Mouse (Mus musculus) MEL (cell line): ENCODE data around the gene Gimap3. TPM values are rescaled to one million over a fixed set of nuclear protein-coding genes. Genes with fewer than 3 reads are reported as not detected.

Experiments used
- DNase-seq: peaks from one replicate; pipeline ENCODE4 v3.0.0; 2011; ENCODE audit warnings: low read depth, low spot score
- H3K27ac ChIP-seq: 2 replicates; pipeline ENCODE4 v1.5.1; 2012; ENCODE audit warnings: low read depth, mild to moderate bottlenecking, control low read depth, low read length, moderate library complexity; ENCODE audit not compliant: control insufficient read depth
- H3K27me3 ChIP-seq, 2 experiments: fragments of 150-350 bp in 1 of 2; sonication (generic) in 1 of 2; 2 replicates each; pipeline ENCODE4 v1.6.1; 2012; ENCODE audit warnings: low read length in 2 of 2, mild to moderate bottlenecking in 2 of 2, improper control_type of control experiment in 1 of 2, moderate library complexity in 1 of 2; ENCODE audit not compliant: insufficient read depth in 2 of 2, control insufficient read depth in 1 of 2
- H3K36me3 ChIP-seq, 2 experiments: 2 replicates each; pipeline ENCODE4 v1.6.1; 2012 to 2014; ENCODE audit warnings: low read length in 2 of 2, improper control_type of control experiment in 1 of 2, inconsistent platforms in 1 of 2, mild to moderate bottlenecking in 1 of 2; ENCODE audit not compliant: insufficient read depth in 2 of 2, control insufficient read depth in 1 of 2
- H3K4me1 ChIP-seq, 2 experiments: fragments of 150-350 bp in 1 of 2; sonication (generic) in 1 of 2; 2 replicates each; pipeline ENCODE4 v1.6.1; 2012; ENCODE audit warnings: low read length in 2 of 2, improper control_type of control experiment in 1 of 2, mild to moderate bottlenecking in 1 of 2; ENCODE audit not compliant: insufficient read depth in 2 of 2, control insufficient read depth in 1 of 2
- H3K4me3 ChIP-seq, 2 experiments: fragments of 150-350 bp in 1 of 2; sonication (generic) in 1 of 2; 2 replicates each; pipeline ENCODE4 v1.5.1; 2012; ENCODE audit warnings: low read depth in 2 of 2, low read length in 2 of 2, mild to moderate bottlenecking in 2 of 2, moderate library complexity in 2 of 2, control low read depth in 1 of 2, improper control_type of control experiment in 1 of 2; ENCODE audit not compliant: control insufficient read depth in 1 of 2, insufficient read depth in 1 of 2
- H3K79me2 ChIP-seq: 2 replicates; pipeline ENCODE4 v1.6.1; 2012; ENCODE audit warnings: mild to moderate bottlenecking, low read length, moderate library complexity; ENCODE audit not compliant: control insufficient read depth, poor library complexity, insufficient read depth
- H3K9ac ChIP-seq: 2 replicates; pipeline ENCODE4 v1.6.1; 2012; ENCODE audit warnings: low read depth, mild to moderate bottlenecking, control low read depth, low read length, moderate library complexity; ENCODE audit not compliant: control insufficient read depth, poor library complexity, severe bottlenecking
- H3K9me3 ChIP-seq: fragments of 150-350 bp; sonication (generic); replicated peaks from 2 replicates; pipeline ENCODE4 v1.6.1; 2012; ENCODE audit warnings: mild to moderate bottlenecking, low read length, improper control_type of control experiment, moderate library complexity; ENCODE audit not compliant: insufficient read depth
- BHLHE40 ChIP-seq: IDR thresholded peaks from 2 replicates; pipeline ENCODE4 v1.6.1; 2012; ENCODE audit warnings: low read depth, mild to moderate bottlenecking, inconsistent platforms, low read length, improper control_type of control experiment, borderline replicate concordance
- CHD1 ChIP-seq: IDR thresholded peaks from 2 replicates; pipeline ENCODE4 v1.6.1; 2012; ENCODE audit warnings: low read depth, mild to moderate bottlenecking, inconsistent platforms, low read length, improper control_type of control experiment
- CHD2 ChIP-seq: IDR thresholded peaks from 2 replicates; pipeline ENCODE4 v1.6.1; 2011; ENCODE audit warnings: low read length, improper control_type of control experiment
- CTCF ChIP-seq, 3 experiments: IDR thresholded peaks in 2 of 3; conservative IDR thresholded peaks in 1 of 3; 2 replicates each; pipeline ENCODE4 v1.5.1; 2011 to 2012; ENCODE audit warnings: low read length in 3 of 3, low read depth in 2 of 3, mild to moderate bottlenecking in 2 of 3, improper control_type of control experiment in 1 of 3, inconsistent platforms in 1 of 3, mixed read lengths in 1 of 3, moderate library complexity in 1 of 3; ENCODE audit not compliant: control insufficient read depth in 1 of 3, insufficient read depth in 1 of 3, poor library complexity in 1 of 3, severe bottlenecking in 1 of 3
- E2F4 ChIP-seq: IDR thresholded peaks from 2 replicates; pipeline ENCODE4 v1.6.1; 2011; ENCODE audit warnings: low read depth, low read length, improper control_type of control experiment, borderline replicate concordance
- EP300 ChIP-seq, 2 experiments: IDR thresholded peaks; 2 replicates each; pipeline ENCODE4 v1.6.1; 2011; ENCODE audit warnings: improper control_type of control experiment in 2 of 2, low read length in 2 of 2, low read depth in 1 of 2, mild to moderate bottlenecking in 1 of 2
- ETS1 ChIP-seq: IDR thresholded peaks from 2 replicates; pipeline ENCODE4 v1.6.1; 2012; ENCODE audit warnings: low read depth, mild to moderate bottlenecking, inconsistent platforms, low read length, improper control_type of control experiment, moderate library complexity
- GABPA ChIP-seq: IDR thresholded peaks from 2 replicates; pipeline ENCODE4 v1.6.1; 2012; ENCODE audit warnings: low read depth, mild to moderate bottlenecking, inconsistent platforms, low read length, improper control_type of control experiment, moderate library complexity
- GATA1 ChIP-seq: IDR thresholded peaks from 2 replicates; pipeline ENCODE4 v1.6.1; 2011; ENCODE audit warnings: low read depth, low read length, improper control_type of control experiment
- HCFC1 ChIP-seq: IDR thresholded peaks from 2 replicates; pipeline ENCODE4 v1.6.1; 2012; ENCODE audit warnings: low read depth, mild to moderate bottlenecking, inconsistent platforms, low read length, improper control_type of control experiment, moderate library complexity
- KAT2A ChIP-seq: conservative IDR thresholded peaks from 2 replicates; pipeline ENCODE4 v1.6.1; 2012; ENCODE audit warnings: low read depth, low read length, improper control_type of control experiment, inconsistent platforms
- MAFK ChIP-seq: IDR thresholded peaks from 2 replicates; pipeline ENCODE4 v1.6.1; 2011; ENCODE audit warnings: low read depth, mild to moderate bottlenecking, low read length, improper control_type of control experiment, borderline replicate concordance
- MAX ChIP-seq: IDR thresholded peaks from 2 replicates; pipeline ENCODE4 v1.6.1; 2011; ENCODE audit warnings: low read length, improper control_type of control experiment
- MYB ChIP-seq: IDR thresholded peaks from 2 replicates; pipeline ENCODE4 v1.6.1; 2011; ENCODE audit warnings: mild to moderate bottlenecking, low read depth, low read length, improper control_type of control experiment
- MYC ChIP-seq: IDR thresholded peaks from 2 replicates; pipeline ENCODE4 v1.6.1; 2011; ENCODE audit warnings: low read depth, mild to moderate bottlenecking, low read length, improper control_type of control experiment, moderate library complexity
- POLR2A ChIP-seq, 2 experiments: IDR thresholded peaks; 2 replicates each; pipeline ENCODE4 v1.6.1; 2011 to 2012; ENCODE audit warnings: low read length in 2 of 2, mild to moderate bottlenecking in 2 of 2, control low read depth in 1 of 2, improper control_type of control experiment in 1 of 2, low read depth in 1 of 2, moderate library complexity in 1 of 2; ENCODE audit not compliant: control insufficient read depth in 1 of 2, insufficient read depth in 1 of 2, poor library complexity in 1 of 2
- POLR2AphosphoS2 ChIP-seq: IDR thresholded peaks from 2 replicates; pipeline ENCODE4 v1.6.1; 2011; ENCODE audit warnings: low read length, improper control_type of control experiment
- POLR2AphosphoS5 ChIP-seq: IDR thresholded peaks from 2 replicates; pipeline ENCODE4 v1.6.1; 2012; ENCODE audit warnings: low read depth, borderline replicate concordance, mild to moderate bottlenecking, inconsistent platforms, low read length, moderate library complexity, mixed read lengths
- RAD21 ChIP-seq: IDR thresholded peaks from 2 replicates; pipeline ENCODE4 v1.6.1; 2011; ENCODE audit warnings: mild to moderate bottlenecking, low read depth, low read length, improper control_type of control experiment
- SIN3A ChIP-seq: IDR thresholded peaks from 2 replicates; pipeline ENCODE4 v1.6.1; 2012; ENCODE audit warnings: low read length, improper control_type of control experiment, inconsistent platforms
- TCF12 ChIP-seq: IDR thresholded peaks from 2 replicates; pipeline ENCODE4 v1.6.1; 2014; ENCODE audit warnings: low read depth, mild to moderate bottlenecking, inconsistent platforms, low read length, improper control_type of control experiment, moderate library complexity
- ZMIZ1 ChIP-seq: IDR thresholded peaks from 2 replicates; pipeline ENCODE4 v1.6.1; 2012; ENCODE audit warnings: low read depth, mild to moderate bottlenecking, inconsistent platforms, low read length, improper control_type of control experiment, moderate library complexity
- ZNF384 ChIP-seq: IDR thresholded peaks from 2 replicates; pipeline ENCODE4 v1.6.1; 2012; ENCODE audit warnings: low read depth, mild to moderate bottlenecking, inconsistent platforms, low read length, improper control_type of control experiment
- polyA plus RNA-seq, 2 experiments: library from polyadenylated mRNA; stranded (reverse) in 1 of 2; unstranded in 1 of 2; fragments of >175 nt in 1 of 2; fragments of >200 nt in 1 of 2; gene quantifications; 2 replicates each; pipeline versions ENCODE4 v1.2.1 to v1.2.4; 2012; ENCODE audit warnings: low replicate concordance in 2 of 2, low read depth in 1 of 2; ENCODE audit not compliant: insufficient read length in 2 of 2, insufficient read depth in 1 of 2, missing spikeins in 1 of 2
- total RNA-seq: library from RNA; depleted of rRNA; stranded (reverse); fragments of 300-350 nt; gene quantifications from 2 replicates; pipeline ENCODE4 v1.2.3, GENCODE M21; 2012

The Gimap3 gene
- total and polyA plus RNA-seq, 3 experiments, result not detected

GRCm38 (mm10) chr6:48739780-48740055 lies 30.9 kb downstream of the Gimap3 start:
- DNase-seq, result no peak
- Histone ChIP-seq H3K36me3 (no peaks in the 10 kb centered on the region), H3K79me2 (no peaks in the 10 kb centered on the region), H3K9me3 (no peaks in the 10 kb centered on the region), H3K4me3 (no peak overlapping the region), H3K4me1 (no peaks in the 10 kb centered on the region), H3K27ac (no peak overlapping the region)
- TF ChIP-seq POLR2AphosphoS5 (no peak), HCFC1 (no peak), ETS1 (no peak), BHLHE40 (no peak), GABPA (no peak)
- TF ChIP-seq, all 39 proteins: peak for 0
- no peak overlapping the region for H3K9ac ChIP-seq
- no peaks in the 10 kb centered on the region for H3K27me3 ChIP-seq

- DNase-seq, result no peak
- no peak for TF ChIP-seq MAFK
- no peak for TF ChIP-seq SIN3A
- TF ChIP-seq POLR2AphosphoS2, result no peak
- no peak for TF ChIP-seq POLR2A (IDR thresholded peaks at IDR 0.05; ENCODE audit: control insufficient read depth in 1 of 2, insufficient read depth in 1 of 2, low read depth in 1 of 2, low read length in 2 of 2, poor library complexity in 1 of 2)
- no peak for TF ChIP-seq TCF12
- no peak for TF ChIP-seq MYB
- TF ChIP-seq RAD21, result no peak
- TF ChIP-seq MAX, result no peak
- TF ChIP-seq CHD2, result no peak
- no peak for TF ChIP-seq EP300 (IDR thresholded peaks at IDR 0.05; ENCODE audit: low read depth in 1 of 2, low read length in 2 of 2)
- no peak for TF ChIP-seq MYC
- TF ChIP-seq CHD1, result no peak
- no peak for TF ChIP-seq CTCF (IDR thresholded peaks at IDR 0.05 in 2 of 3, conservative IDR thresholded peaks at IDR 0.05 in 1 of 3; ENCODE audit: control insufficient read depth in 1 of 3, insufficient read depth in 1 of 3, low read depth in 2 of 3, low read length in 3 of 3, poor library complexity in 1 of 3, severe bottlenecking in 1 of 3)
- TF ChIP-seq GATA1, result no peak
- TF ChIP-seq ZNF384, result no peak
- no peak for TF ChIP-seq ZMIZ1
- TF ChIP-seq E2F4, result no peak
- TF ChIP-seq ETS1, result no peak
- no peak for TF ChIP-seq KAT2A
- no peaks in the 10 kb centered on the region for H3K36me3 ChIP-seq
- H3K9ac ChIP-seq, result no peak within 1 kb of the TSS
- no peak within 1 kb of the TSS for H3K27ac ChIP-seq
- no peaks in the 10 kb centered on the region for H3K9me3 ChIP-seq
- H3K4me3 ChIP-seq, result no peak within 1 kb of the TSS
- H3K27me3 ChIP-seq, result no peaks in the 10 kb centered on the region
- H3K4me1 ChIP-seq, result no peaks in the 10 kb centered on the region
- no peaks in the 10 kb centered on the region for H3K79me2 ChIP-seq
Observed at GRCm38 (mm10) chr6:48738961-48739779, 31.5 kb downstream of the Gimap3 start, which contains the start of gene Gimap1. TSS of gene Gimap1 (plus strand) at chr6:48739054.
